Mouse (Mus musculus) erythroblast, embryonic 14.5 days (primary cell): Measurements from ENCODE around the gene Gm26558. TPM values are rescaled to one million over a fixed set of nuclear protein-coding genes. Genes with fewer than 3 reads are reported as not detected.

Source experiments
- H3K27me3 ChIP-seq: 2 replicates; pipeline ENCODE4 v1.6.1; 2012; ENCODE audit warnings: inconsistent platforms; ENCODE audit not compliant: control insufficient read depth
- H3K36me3 ChIP-seq: 2 replicates; pipeline ENCODE4 v1.6.1; 2012; ENCODE audit warnings: mild to moderate bottlenecking, inconsistent platforms; ENCODE audit not compliant: control insufficient read depth
- H3K4me1 ChIP-seq: 2 replicates; pipeline ENCODE4 v1.6.1; 2012; ENCODE audit warnings: inconsistent platforms; ENCODE audit not compliant: control insufficient read depth
- H3K4me3 ChIP-seq: replicated peaks from 2 replicates; pipeline ENCODE3; 2012; ENCODE audit warnings: moderate library complexity, mild to moderate bottlenecking, inconsistent platforms
- H3K9me3 ChIP-seq: 2 replicates; pipeline ENCODE4 v1.6.1; 2012; ENCODE audit warnings: low read length, inconsistent platforms, mixed read lengths; ENCODE audit not compliant: control insufficient read depth
- GATA1 ChIP-seq: IDR thresholded peaks from 2 replicates; pipeline ENCODE4 v1.6.1; 2012; ENCODE audit warnings: low read length, inconsistent platforms, mixed read lengths
- TAL1 ChIP-seq: IDR thresholded peaks from 3 replicates; pipeline ENCODE4 v1.6.1; 2012; ENCODE audit warnings: low read length, inconsistent platforms, mixed read lengths
- polyA plus RNA-seq: library from polyadenylated mRNA; stranded (reverse); fragments of >175 nt; gene quantifications from 2 replicates; pipeline ENCODE4 v1.2.3, GENCODE M21; 2012

Gene Gm26558
- polyA plus RNA-seq, 1 experiment, result not detected

- Histone ChIP-seq H3K4me1 (peaks cover 13% of the 10 kb centered on the region), H3K27me3 (peaks cover 28% of the 10 kb centered on the region), H3K4me3 (no peak overlapping the region)
Measured at GRCm38 (mm10) chr2:70657083-70657482, 4.8 kb downstream of the Gm26558 start.

GRCm38 (mm10) chr2:70651820-70652219 lies 10.1 kb downstream of the Gm26558 start:
- no peaks in the 10 kb centered on the region for H3K4me1 ChIP-seq
- no peaks in the 10 kb centered on the region for H3K9me3 ChIP-seq
- peaks cover 8% of the 10 kb centered on the region for H3K27me3 ChIP-seq
- H3K36me3 ChIP-seq, result no peaks in the 10 kb centered on the region
- no peak overlapping the region for H3K4me3 ChIP-seq
- no peak for TF ChIP-seq TAL1
- no peak for TF ChIP-seq GATA1

More at GRCm38 (mm10) chr2:70657083-70657482, 4.8 kb downstream of the Gm26558 start:
- no peaks in the 10 kb centered on the region for H3K9me3 ChIP-seq
- TF ChIP-seq TAL1 (no peak), GATA1 (no peak)
- H3K36me3 ChIP-seq, result no peaks in the 10 kb centered on the region

GRCm38 (mm10) chr2:70649471-70649870 lies 12.4 kb downstream of the Gm26558 start:
- peaks cover 1% of the 10 kb centered on the region; the same call in 1 of the 2 replicates for H3K27me3 ChIP-seq
- no peak for TF ChIP-seq GATA1
- no peak for TF ChIP-seq TAL1
- no peaks in the 10 kb centered on the region for H3K4me1 ChIP-seq
- no peaks in the 10 kb centered on the region for H3K9me3 ChIP-seq
- H3K4me3 ChIP-seq, result no peak overlapping the region
- H3K36me3 ChIP-seq, result no peaks in the 10 kb centered on the region

- no peak for TF ChIP-seq TAL1
- no peak for TF ChIP-seq GATA1
- H3K36me3 ChIP-seq, result no peaks in the 10 kb centered on the region
Measured at GRCm38 (mm10) chr2:70648271-70648670, 13.6 kb downstream of the Gm26558 start.

GRCm38 (mm10) chr2:70647681-70648080 lies 14.2 kb downstream of the Gm26558 start:
- H3K4me3 ChIP-seq, result no peak overlapping the region
- no peaks in the 10 kb centered on the region; the same call in 1 of the 2 replicates for H3K27me3 ChIP-seq
- H3K9me3 ChIP-seq, result no peaks in the 10 kb centered on the region
- TF ChIP-seq TAL1 (no peak), GATA1 (no peak)
- no peaks in the 10 kb centered on the region for H3K4me1 ChIP-seq
- no peaks in the 10 kb centered on the region for H3K36me3 ChIP-seq

More at GRCm38 (mm10) chr2:70648271-70648670, 13.6 kb downstream of the Gm26558 start:
- Histone ChIP-seq H3K27me3 (no peaks in the 10 kb centered on the region; the same call in 1 of the 2 replicates), H3K4me3 (no peak overlapping the region), H3K4me1 (no peaks in the 10 kb centered on the region), H3K9me3 (no peaks in the 10 kb centered on the region)

- H3K4me3 ChIP-seq, result no peak overlapping the region
- TF ChIP-seq GATA1 (no peak), TAL1 (no peak)
- no peaks in the 10 kb centered on the region for H3K36me3 ChIP-seq
- H3K9me3 ChIP-seq, result no peaks in the 10 kb centered on the region
- no peaks in the 10 kb centered on the region for H3K4me1 ChIP-seq
- no peaks in the 10 kb centered on the region for H3K27me3 ChIP-seq
Measured at GRCm38 (mm10) chr2:70645266-70645780, 16.6 kb downstream of the Gm26558 start.

- Histone ChIP-seq H3K4me3 (no peak overlapping the region), H3K9me3 (no peaks in the 10 kb centered on the region), H3K4me1 (no peaks in the 10 kb centered on the region), H3K36me3 (no peaks in the 10 kb centered on the region), H3K27me3 (no peaks in the 10 kb centered on the region)
- TF ChIP-seq TAL1 (no peak), GATA1 (no peak)
Measured at GRCm38 (mm10) chr2:70642971-70643565, 18.8 kb downstream of the Gm26558 start.

GRCm38 (mm10) chr2:70640968-70641367 lies 20.9 kb downstream of the Gm26558 start:
- TF ChIP-seq TAL1 (no peak), GATA1 (no peak)
- no peaks in the 10 kb centered on the region for H3K36me3 ChIP-seq
- H3K4me1 ChIP-seq, result no peaks in the 10 kb centered on the region
- no peak overlapping the region for H3K4me3 ChIP-seq
- peaks cover 10% of the 10 kb centered on the region for H3K9me3 ChIP-seq
- no peaks in the 10 kb centered on the region; the same call in 1 of the 2 replicates for H3K27me3 ChIP-seq

GRCm38 (mm10) chr2:70634028-70634690 lies 27.7 kb downstream of the Gm26558 start:
- TF ChIP-seq GATA1 (no peak), TAL1 (no peak)
- no peaks in the 10 kb centered on the region; the same call in 1 of the 2 replicates for H3K27me3 ChIP-seq
- no peaks in the 10 kb centered on the region for H3K36me3 ChIP-seq
- H3K4me1 ChIP-seq, result no peaks in the 10 kb centered on the region
- H3K9me3 ChIP-seq, result peaks cover 10% of the 10 kb centered on the region
- no peak overlapping the region for H3K4me3 ChIP-seq
